In genomic region chr16:56873410-56873809, GRCm38 (mm10) we compare ENCODE assay signal across 1 mouse cellular context.
TF ChIP-seq lines count a peak whose summit lies in the region.

No protein-coding gene starts in this region.

TF ChIP-seq in MEL, 35 proteins besides CTCF, POLR2A, EP300 and RAD21 (continued from another document):
- no peak for TF ChIP-seq ETS1 (IDR thresholded peaks at IDR 0.05; ENCODE audit: low read depth, low read length)
- no peak for TF ChIP-seq JUND (IDR thresholded peaks at IDR 0.05; ENCODE audit: low read depth, low read length)
- no peak for TF ChIP-seq MAZ (IDR thresholded peaks at IDR 0.05; ENCODE audit: low read depth, low read length)
- TF ChIP-seq E2F4 (IDR thresholded peaks at IDR 0.05; ENCODE audit: borderline replicate concordance, low read depth, low read length), result no peak
- TF ChIP-seq TBP (IDR thresholded peaks at IDR 0.05; ENCODE audit: low read depth, low read length), result no peak
- TF ChIP-seq HCFC1 (IDR thresholded peaks at IDR 0.05; ENCODE audit: low read depth, low read length), result no peak
- TF ChIP-seq ZC3H11A (IDR thresholded peaks at IDR 0.05; ENCODE audit: low read depth, low read length), result no peak
- no peak for TF ChIP-seq ZKSCAN1 (IDR thresholded peaks at IDR 0.05; ENCODE audit: low read depth, low read length)
- TF ChIP-seq POLR2AphosphoS2 (IDR thresholded peaks at IDR 0.05; ENCODE audit: low read length), result no peak
